Mouse (Mus musculus) heart, adult 9 months (tissue): ENCODE measurements around the gene Hcrtr1.

Experiments
- DNase-seq, 2 experiments: peaks; one replicate each; pipeline ENCODE4 v3.0.0; 2022; ENCODE audit warnings: low spot score in 2 of 2

Gene Hcrtr1

DNA sequence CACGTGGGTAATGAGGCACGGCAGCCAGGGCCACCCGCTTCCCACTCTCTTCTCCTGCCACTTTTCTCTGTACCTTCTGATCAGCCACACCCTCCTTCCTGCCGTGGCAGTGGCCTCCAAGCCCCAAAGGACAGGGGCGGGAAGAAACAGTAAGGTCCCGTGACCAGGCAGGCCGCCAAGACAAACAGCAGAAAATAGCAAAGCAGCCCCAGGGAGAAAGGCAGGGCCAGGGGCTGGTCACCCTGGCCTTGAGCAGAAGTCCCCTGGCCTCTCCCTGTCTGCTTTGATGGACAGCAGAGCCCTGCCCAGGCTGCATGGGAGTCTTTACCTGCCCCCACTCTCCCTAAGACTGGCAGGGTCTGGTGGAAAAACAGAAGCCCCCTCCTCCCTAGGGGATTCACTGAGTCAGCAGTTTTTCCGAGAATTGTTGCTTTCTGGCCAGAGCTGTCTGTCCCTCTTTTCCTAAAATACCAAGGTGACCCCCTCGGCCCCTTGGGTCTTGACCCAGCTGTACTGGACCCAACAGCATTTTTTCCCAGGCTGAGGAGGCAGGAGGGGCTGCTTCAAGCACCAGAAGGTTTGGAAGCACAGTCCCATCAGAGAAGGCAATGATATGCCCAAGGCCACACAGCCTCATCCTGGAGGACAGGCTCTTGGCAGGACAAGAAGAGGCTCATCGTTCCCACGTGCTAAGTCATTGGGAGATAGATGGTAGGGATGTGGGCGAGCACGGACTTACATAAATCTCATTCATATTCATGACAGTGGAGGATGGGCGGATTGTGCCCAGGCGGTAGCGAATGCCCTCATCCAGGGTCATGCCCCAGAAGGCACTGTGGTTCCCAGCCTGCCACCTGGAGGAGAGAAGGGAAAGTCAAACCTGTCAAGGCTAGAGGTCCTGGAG lies 29.4 kb upstream of the Hcrtr1 start:
- peak; percentile 92 to 95 for DNase-seq

DNA sequence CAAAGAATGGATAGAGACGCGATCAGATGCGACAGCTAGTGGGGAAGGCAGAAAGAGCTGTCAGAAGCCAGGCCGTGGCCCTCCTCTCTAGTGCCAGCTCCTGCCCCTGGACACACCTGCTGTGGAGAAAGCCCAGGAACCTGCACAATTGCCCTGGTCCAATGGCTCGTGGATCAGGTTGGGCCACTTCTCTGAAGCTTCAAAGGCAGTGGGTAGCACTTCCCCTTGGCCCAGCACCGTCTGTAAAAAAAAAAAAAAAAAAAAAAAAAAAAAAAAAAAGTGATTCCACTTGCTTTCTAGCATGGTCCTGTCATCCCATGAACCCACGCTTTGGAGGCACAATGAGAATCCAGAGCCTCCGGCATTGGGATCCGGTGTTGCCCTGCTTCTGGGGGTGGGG lies 28.7 kb upstream of the Hcrtr1 start:
- DNase-seq: no peak

DNA sequence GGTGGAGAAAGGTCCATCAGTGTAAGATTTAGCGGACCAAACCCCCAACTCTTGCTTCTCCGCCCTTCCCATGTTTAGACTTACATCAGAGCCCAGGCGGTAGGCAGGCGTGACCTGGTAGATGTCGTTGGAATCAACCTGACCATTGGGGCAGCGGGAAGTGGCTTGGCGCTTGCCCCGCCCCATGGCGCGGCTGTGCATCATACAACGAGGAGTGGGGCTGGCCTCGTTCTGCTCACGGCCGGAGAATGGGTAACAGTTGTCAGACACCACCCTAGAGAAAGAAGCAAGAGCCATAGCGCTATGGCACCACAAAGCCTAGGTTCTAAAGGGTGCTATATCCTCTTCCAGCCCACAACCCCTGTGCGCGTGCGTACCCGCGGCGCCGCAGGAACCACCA lies 28.2 kb upstream of the Hcrtr1 start:
- no peak for DNase-seq

DNA sequence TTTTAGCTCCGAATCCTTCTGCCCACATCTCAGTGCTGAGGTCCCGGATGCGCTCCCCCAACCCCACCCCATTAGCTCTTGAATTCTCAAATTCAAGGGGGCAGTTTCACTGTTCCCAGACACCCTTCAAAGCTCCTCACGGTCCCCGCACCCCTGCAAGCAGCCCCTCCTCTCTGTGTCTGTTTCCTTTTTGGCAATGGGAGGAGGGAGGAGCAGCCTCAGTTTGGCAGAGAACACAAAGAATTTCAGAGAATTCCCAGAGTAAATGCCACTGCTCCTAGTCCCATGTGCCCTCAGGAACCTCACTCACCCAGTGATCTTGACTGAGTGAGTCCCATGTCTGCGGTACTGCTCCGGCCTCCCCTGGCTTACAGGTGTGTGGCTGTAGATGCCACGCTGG lies 27.4 kb upstream of the Hcrtr1 start:
- peak in 1 of 2 experiments; percentile 37 for DNase-seq

DNA sequence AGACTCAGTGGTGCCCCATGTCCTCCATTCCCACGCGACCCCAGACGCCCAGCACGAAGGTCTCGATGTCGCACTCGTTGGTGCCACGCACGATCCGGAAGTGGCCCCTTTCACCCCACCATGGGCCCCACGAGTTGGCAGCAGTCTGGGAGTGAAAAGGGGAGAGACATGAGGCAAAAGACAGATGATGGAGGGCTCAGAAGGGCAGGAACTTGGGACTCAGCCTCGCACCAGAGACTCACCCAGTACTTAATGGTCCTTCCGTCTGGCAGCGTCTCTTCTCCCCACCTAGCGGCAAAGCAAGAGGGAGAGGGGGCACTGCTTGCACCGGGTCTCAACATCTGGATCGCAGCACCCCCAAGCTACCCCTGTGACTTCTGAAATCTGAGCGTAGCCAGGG lies 26.9 kb upstream of the Hcrtr1 start:
- no peak for DNase-seq

DNA sequence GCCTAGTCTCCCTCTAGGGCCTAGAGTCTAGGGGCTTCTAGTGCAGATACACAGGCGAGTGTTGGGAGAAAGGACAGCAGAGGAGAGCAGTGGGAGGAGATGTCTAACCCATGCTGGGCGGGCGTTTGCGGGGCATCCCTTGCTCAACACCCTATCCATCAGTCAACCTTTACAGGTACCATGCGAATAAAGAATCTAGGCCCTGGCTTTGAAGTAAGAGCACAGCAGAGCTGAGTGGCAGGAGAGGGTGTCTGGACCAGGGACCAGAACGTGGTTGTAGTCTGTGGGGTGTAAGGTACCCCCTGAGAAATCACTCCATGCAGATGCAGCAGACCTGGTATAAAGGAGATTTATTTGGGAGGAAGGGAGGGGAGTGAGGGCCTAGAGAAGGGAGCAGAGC lies 25.0 kb upstream of the Hcrtr1 start:
- no peak for DNase-seq

DNA sequence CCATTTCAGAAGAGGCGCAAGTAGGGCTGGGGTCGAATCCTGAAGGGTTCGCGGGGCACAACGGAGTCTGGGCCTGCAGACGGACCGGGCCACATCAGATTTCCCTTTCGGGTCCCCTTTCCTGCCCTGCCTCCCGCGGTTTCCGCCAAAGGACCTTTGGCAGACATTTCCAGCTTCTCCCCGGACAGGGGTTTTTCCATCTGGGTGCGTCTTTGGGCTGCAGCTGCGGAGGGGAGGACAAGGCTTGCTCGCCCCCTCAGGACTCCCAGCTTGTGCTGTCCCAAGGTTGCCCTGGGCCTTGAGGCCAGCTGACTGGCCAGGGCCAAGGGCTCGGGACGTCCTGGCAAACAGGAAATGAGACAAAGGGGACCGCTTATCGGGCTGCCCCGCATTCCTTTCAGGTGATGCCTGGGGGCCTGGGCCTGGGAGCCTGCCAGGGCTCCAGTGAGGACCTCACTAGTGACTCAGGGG lies 24.3 kb upstream of the Hcrtr1 start:
- DNase-seq: peak; percentile 64 to 80

DNA sequence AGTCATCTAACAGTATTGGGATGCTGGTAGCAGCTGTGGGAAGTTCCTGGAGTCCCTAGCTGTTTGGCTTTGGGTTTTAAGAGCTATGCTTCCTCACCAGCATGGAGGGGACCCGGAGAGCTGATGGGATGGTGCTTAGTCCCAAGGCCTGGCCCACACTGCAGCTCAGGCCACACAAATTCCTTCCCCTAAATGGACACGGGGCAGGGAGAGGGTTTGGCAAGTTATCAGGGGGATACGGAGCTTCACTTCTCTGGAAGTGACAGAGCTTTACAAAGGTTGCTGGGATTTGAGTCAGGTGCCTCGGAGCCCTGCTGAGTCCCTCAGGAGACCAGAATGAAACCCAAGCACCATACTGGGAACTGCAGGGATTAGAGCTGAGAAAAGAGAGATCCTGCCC lies 22.2 kb upstream of the Hcrtr1 start:
- no peak for DNase-seq

DNA sequence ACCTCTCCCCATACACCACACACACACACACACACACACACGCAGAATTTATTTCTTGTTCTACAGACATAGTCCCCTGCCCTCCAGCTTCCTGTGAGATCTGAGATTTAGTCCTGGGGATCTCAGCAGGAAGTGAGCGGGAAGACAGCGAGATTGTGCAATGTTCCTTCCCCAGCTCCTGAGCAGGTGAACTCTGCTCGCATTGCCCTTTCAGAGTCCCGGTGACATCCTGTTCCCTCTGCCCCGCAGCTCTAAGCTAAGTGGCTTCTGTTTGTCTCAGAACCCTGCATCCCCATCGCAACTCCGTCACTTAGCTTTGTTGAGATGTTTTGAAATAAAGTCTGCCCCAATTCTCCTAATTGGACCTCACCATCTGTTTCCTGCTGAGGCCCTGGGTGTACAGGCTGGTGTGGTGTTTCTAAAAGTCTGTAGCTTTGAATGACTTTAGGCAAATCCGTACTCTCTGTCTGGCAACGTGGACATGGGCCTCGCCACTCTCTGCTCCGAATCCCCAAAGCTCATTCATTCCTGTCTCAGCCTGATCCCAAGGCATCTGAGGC lies 17.7 kb upstream of the Hcrtr1 start:
- no peak for DNase-seq

DNA sequence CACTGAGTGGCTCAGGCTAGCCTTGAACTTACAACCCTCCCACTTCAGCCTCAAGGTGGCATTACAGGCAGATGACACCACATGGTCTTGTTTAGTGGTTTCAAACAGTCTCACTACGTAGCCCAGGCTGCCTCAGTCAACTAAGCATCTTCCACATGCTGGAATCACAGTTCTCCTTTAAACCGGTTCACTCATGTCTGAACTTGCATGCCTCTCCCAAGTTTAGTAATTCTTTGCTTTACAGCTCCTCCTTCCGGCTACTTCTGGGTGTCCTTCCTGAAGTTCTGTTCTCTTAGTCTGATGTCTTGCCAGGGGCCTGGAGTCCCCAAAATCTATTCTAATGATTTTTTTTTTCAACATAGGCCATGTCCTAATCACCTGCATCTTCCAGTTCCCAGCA lies 15.1 kb upstream of the Hcrtr1 start:
- DNase-seq: no peak

DNA sequence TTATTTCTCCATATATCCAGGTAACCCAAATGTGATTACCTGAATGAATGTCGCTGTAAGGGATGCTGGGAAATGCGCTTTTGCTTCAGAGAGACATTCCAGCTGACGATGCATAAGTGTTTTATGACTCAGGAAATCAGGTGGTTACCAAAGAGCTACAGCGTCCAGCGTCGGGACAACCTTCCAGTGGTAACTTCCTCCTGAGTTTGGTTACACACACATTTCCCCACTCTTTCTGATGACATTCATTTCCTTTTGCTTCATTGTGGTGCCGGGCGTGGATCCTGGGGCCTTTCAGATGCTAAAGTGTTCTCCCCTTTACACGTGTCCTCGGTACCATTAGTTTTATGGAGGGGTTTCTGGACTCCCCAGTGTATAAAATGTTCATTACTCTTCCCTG lies 9.2 kb upstream of the Hcrtr1 start:
- DNase-seq: no peak

DNA sequence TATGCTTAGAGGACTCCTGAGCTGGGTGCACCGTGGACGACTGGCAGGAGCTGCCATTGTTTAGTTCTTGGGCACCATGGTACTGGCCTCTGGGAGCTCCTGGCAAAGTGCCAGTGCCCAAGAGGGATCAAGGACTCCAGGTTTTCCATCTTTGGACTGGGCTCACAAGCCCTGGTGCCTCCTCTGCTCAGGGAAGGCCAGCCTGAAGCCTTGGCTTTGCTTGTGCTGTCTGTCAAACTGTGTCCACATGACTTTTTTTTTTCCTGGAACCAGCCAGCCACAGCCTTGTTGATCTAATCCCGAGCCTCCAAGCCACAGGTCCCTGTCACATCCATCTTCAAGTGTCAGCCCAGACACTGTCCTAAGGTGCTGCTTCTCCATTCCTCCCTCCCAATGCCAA lies 2.6 kb upstream of the Hcrtr1 start:
- no peak for DNase-seq

DNA sequence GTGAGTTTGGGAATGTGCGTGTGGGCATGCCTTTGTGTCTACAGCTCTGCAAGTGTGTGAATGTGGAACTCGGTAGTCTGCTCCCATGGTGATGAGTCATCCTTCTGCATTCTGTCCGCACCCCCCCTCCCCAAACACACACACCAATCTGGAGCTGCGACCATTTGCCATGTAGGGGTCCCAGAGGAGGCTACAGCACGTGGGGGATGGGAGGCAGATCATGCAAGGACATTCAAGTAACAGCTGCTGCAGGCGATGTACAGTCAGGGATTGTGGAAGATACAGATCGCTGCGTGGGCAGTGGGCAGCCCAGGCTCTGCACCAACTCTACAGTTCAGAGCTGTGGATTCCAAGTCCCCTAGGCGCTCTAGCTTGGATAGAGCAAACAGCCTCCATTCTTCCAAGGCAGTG lies 1.8 kb upstream of the Hcrtr1 start:
- no peak for DNase-seq

DNA sequence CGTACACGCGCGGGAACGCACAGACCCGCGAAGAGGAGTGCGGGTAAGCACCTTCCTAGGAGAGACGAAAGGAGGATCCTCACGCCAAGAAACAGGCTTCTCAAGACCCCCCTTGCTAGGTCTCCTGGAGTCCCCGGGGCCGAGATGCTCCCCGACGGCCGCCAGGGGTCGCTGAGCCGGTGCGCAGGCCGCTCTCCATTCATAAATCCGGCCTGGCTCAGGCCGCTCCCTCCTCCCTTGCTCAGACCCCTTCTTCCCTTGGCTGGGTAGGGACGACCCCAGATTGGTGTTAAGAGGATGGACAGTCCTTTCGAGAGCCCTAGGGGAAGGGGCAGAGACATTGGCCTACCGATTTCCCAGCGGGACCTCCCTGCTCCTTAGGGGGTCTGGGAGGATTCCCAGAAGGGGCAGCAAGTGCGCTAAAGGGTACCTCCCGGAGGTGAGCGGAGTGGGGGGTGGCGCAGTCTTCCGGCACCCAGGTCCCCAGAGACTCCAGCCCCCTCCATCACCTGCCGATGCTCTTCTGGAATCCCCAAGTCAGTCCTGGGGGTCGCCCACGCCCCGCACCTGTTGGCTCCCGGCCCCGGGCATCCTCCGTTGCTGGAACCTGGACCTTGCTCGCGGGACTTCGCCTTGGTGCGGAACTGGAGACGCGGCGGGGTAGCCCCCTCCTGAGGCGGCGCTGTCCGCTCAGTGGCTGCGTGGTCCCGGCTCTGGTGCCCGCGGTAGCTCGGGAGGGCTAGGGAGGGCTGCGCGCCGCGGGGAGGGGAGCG lies 532 bp downstream of the Hcrtr1 start:
- DNase-seq: peak; percentile 41 to 51

DNA sequence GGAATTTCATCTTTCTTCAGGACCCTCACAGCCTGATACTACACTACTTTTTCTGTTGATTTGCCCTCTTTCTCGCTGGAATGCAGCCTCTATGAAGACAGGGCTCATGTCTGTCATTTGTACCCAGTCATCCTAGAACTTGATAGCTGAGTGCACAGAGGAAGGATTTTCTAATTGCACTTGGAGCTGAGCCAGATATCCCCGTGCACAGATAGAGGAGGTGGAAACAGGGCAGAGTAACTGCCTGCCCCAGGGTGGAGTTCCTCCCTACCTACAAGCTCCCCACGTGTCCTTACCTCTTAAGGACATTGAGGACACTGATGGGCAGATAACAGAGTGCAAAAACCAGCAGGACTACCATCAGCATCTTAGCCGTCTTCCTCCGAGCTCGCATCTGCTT lies 5.8 kb downstream of the Hcrtr1 start:
- DNase-seq: no peak

DNA sequence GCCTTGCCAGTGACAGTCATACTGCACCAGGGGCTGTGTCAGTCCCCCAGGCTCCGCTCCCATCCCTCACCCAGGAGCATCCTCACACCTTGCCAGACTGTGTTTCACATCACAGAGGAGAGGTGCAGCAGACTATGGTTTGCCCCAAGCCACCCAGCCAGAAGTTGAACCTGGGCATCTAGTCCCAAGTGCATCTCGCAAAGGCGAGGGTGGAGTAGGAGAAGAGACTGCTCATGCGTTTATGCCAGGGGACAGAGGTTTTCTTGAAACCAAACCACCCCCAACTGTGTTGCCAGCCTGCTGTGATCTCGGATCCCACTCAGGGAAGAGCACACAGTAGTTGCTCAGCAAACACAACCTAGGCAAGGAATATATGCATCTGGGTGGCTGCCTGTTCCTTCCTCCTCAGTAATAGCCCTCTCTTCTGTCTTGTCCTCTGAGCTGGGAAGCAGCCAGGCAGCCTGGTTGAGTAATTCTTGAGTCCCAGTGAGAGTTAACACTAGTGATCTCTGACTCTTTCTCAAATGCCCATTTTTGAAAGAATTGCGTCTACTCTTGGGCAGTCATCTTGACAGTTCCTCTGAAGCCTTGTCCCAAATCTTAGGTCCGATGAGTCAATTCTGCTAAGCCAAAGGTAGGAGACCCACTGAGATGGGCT lies 7.6 kb downstream of the Hcrtr1 start:
- no peak for DNase-seq

DNA sequence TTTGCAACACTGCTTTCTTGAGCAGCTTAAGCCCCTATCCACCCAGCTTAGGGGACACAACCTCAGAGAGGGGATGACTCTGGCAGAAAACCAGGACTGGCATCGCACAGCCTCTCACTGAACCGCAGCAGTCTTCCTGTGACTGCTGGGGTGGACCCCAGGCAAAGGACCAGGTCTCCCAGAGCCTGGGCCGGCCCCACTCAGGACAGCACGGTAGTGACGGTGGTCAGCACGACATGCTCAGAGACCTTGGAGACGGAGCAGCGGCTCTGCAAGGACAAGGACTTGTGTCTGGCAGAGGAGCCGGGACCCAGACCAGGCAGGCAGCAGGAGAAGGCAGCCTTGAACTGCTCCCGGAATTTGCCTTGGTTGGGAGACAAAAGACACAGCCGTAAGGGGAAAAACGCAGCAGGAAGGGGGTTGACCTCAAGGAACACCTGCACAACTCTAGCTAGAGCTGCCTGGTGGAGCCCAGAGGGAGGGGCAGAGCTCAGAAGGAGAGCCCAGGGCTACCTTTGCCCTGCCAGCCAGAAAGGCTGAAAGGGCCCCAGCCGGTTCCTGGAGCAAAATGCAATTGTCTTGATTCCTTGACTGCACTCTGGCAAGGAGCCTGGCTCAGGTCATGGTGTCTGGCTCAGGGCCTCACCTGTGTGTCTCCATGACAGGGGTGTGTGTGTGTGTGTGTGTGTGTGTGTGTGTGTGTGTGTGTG lies 8.4 kb downstream of the Hcrtr1 start:
- DNase-seq: no peak

DNA sequence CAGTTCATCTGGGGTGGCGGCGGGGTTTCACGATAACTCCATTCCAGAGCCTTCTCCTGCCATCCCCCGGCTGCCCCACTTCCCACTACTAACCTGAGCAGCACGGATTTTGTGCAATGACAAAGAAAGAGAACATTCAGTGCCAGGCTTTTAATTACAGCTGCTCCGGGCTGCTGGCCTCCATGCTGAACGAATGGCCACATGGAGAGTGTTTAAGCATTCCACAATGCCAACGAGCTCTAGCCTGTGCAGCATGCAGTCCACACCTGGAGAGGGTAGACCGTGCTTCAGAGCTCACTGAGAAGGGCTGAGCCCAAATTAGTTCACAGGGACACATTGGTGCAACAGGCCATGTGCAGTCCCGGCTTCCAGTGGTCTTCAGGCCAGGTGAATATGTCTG lies 9.1 kb downstream of the Hcrtr1 start:
- DNase-seq: no peak

DNA sequence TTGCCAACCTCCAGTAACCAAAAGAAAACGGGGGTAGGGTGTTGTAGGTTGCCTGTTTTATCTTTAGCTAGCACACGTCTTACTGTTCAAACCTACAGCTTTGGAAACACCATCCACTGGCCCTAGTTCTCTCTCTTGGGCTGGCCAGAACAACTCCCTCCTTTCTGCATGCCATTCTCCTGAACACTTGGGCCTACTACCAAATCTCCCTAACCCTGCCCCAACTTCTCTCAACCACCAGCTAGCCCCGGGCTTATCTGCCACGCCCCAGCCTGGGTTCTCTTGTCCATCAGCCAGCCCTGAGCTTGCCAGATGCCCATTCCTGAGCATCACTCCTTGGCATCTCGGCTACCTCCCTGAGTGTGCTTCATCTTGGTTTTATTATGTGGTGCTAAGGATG lies 10.3 kb downstream of the Hcrtr1 start:
- no peak for DNase-seq

DNA sequence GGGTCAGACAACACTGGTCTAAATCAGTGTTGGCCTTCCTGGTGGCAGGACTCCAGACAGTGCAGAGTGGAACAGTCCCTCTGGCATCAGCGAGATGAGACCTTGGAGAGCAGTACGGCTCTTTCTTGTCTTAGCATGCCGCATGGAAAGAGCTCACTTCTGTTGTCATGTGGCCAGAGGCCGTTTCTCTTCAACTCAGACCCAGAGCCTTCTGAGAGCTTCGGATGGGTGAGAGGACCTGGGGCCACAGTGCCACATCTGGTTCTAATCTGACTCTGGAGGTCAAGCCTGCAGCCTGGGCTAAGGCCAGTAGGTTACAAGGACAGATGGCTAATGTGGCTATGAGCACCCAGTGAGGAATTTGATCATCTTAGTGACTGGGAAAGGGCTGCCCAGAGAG lies 13.2 kb downstream of the Hcrtr1 start:
- DNase-seq: no peak

DNA sequence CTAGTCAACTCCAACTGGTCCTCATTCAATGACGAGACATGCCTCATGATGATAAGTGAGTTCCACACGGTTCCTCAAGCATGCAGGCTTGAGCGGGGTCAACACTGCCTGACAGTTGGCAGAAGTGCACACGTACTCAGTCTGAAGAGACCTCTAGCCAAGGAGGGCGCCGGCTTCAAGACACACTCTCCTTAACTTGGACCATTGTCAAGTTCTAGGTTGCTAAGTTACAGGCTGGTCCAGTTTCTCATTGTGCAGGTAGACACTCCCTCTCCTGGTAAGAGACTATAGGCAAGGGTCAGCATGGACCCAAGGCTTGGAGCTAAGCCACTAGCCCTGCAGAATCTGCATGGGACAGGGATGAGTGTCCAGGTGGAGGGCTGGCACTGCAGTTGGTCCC lies 14.0 kb downstream of the Hcrtr1 start:
- DNase-seq: no peak

DNA sequence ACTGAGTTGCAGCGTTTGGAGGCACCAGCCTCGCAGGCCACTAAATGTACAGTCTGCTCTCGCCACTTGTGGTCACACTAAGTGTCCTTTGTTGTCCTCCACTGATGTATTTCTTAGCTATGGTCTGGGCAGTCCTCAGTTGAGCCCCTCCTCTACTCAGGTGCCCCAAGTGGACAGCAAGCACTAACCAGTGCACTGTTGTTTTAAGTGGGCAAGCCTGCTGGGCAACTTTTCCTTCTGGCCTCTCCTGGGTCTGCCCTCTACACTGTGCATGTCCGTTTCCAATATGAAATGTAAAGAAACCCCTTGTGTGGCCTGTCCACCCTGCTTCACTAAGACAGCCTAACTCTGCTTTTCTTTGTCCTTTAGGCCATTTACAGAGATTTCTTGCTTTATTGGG lies 15.0 kb downstream of the Hcrtr1 start:
- DNase-seq: no peak
